Mouse (Mus musculus) forebrain, embryonic 11.5 days (tissue): ENCODE measurements around the gene Ccdc138. TPM values are rescaled to one million over a fixed set of nuclear protein-coding genes. Genes with fewer than 3 reads are reported as not detected.

Source experiments
- ATAC-seq: fragments of 200-750 bp; cut with Nextera tagmentation; replicated peaks from 2 replicates; pipeline ENCODE4 v1.8.0; 2017; ENCODE audit warnings: moderate TSS enrichment; ENCODE audit not compliant: low FRiP score
- DNase-seq: peaks from one replicate; pipeline ENCODE4 v3.0.0-alpha.2; 2017; ENCODE audit warnings: low spot score
- H3K27ac ChIP-seq: fragments of 300-500 bp; sonication (generic); 2 replicates; pipeline ENCODE4 v1.5.1; 2014; ENCODE audit warnings: low read depth, low read length
- H3K27me3 ChIP-seq: fragments of 300-500 bp; sonication (generic); 2 replicates; pipeline ENCODE4 v1.6.1; 2014; ENCODE audit warnings: mild to moderate bottlenecking, low read length, mixed read lengths; ENCODE audit not compliant: control insufficient read depth, insufficient read depth
- H3K36me3 ChIP-seq: fragments of 300-500 bp; sonication (generic); 2 replicates; pipeline ENCODE4 v1.6.1; 2014; ENCODE audit warnings: mild to moderate bottlenecking, low read length, moderate library complexity, mixed read lengths; ENCODE audit not compliant: control insufficient read depth, insufficient read depth
- H3K4me1 ChIP-seq: fragments of 300-500 bp; sonication (generic); replicated peaks from 2 replicates; pipeline ENCODE4 v1.6.1; 2014; ENCODE audit warnings: low read length, mixed read lengths; ENCODE audit not compliant: control insufficient read depth, insufficient read depth
- H3K4me2 ChIP-seq: fragments of 300-500 bp; sonication (generic); 2 replicates; pipeline ENCODE4 v1.6.1; 2014; ENCODE audit warnings: low read depth, mild to moderate bottlenecking, low read length, moderate library complexity, mixed read lengths; ENCODE audit not compliant: severe bottlenecking
- H3K4me3 ChIP-seq: fragments of 300-500 bp; sonication (generic); 2 replicates; pipeline ENCODE4 v1.5.1; 2014; ENCODE audit warnings: low read depth, low read length
- H3K9ac ChIP-seq: fragments of 300-500 bp; sonication (generic); 2 replicates; pipeline ENCODE4 v1.6.1; 2014; ENCODE audit warnings: low read length
- H3K9me3 ChIP-seq: fragments of 300-500 bp; sonication (generic); 2 replicates; pipeline ENCODE4 v1.6.1; 2016; ENCODE audit warnings: low read length, mixed read lengths; ENCODE audit not compliant: control insufficient read depth
- WGBS: fragments of 180-500 bp; shearing (Covaris S2); extraction: QIAGEN DNeasy Blood & Tissue Kit; methylation state at CpG from one replicate; pipeline ENCODE4 v1.1.7; 2014; 5-methylcytosine and 5-hydroxymethylcytosine counted together
- polyA plus RNA-seq: library from polyadenylated mRNA; unstranded; fragments of >200 nt; fragmentation: Nextera tagmentation; extraction: Ambion mirVana; gene quantifications from 2 replicates; pipeline ENCODE4 v1.2.1, GENCODE M21; 2014

Gene Ccdc138
- polyA plus RNA-seq, 1 experiment from 2014 or later: 14.5 TPM

DNA sequence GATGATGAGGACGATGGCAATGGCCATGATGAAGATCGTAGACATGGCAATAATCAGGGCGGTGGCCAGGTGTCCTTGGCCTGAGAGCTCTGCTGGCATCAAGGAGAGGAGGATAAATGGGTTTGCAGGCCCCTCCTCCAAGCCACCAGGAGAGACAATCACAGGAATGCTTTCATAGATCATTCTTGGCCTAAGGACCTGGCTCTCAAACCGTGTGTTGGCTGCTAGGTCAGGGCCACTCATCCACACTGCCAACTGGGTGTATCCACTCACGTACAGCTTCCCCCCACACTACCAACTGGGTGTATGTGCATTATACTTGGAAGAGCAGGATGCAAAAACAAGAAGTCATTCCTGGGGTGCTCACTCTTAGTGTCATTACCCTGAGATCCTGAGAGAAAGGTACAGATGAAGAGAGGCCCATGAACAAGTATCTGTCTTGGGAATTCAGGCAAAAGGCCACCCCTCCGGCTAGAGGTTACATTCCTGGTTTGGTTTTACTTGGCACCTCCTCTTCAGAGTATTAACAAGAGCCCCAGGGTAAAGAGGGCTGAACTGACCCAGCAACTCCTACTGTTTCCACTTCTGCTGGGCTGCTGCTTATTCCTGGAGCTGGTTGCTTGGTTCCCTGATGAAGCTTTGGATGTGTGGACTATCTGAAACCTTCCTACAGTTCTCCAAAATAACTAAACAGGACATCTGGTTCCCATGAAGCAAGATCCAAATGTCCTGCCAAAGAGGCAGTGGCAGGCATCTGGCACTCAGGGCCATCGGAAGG, 112.9 kb downstream of the Ccdc138 start:
- ATAC-seq: no peak
- no peak for DNase-seq

DNA sequence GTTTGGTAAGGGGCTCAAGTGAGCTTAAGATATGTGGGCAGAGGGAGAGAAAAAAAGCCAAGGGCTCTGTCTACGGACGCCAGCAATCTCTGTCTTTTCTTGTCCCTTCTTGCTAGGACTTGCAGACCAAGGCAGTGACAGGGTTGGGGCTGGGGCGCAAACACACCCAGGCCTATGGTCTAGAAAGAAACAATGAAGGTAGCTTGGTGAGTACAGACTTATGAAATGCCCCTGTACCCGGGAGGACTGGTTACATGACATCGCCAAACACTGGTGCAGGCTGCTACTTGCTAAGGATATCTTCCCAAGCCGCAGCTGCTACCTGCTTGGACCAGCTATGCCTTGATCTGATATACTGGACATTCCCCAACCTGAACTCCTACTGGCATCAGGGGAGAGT, 116.9 kb downstream of the Ccdc138 start:
- H3K36me3 ChIP-seq: no peaks in the 10 kb centered on the region
- 91% methylated on average over 6 of the region's 6 CpGs for WGBS
- no peak overlapping the region for H3K27ac ChIP-seq
- DNase-seq (no peak), ATAC-seq (no peak)
- H3K27me3 ChIP-seq: no peaks in the 10 kb centered on the region
- H3K9ac ChIP-seq: no peak overlapping the region
- H3K9me3 ChIP-seq: no peaks in the 10 kb centered on the region
- no peaks in the 10 kb centered on the region for H3K4me1 ChIP-seq
- no peak overlapping the region for H3K4me3 ChIP-seq
- no peak overlapping the region for H3K4me2 ChIP-seq

More for the DNA sequence above, 112.9 kb downstream of the Ccdc138 start:
- Histone ChIP-seq H3K9me3 (no peaks in the 10 kb centered on the region), H3K27me3 (no peaks in the 10 kb centered on the region), H3K4me2 (no peak overlapping the region), H3K9ac (no peak overlapping the region), H3K4me3 (no peak overlapping the region), H3K27ac (no peak overlapping the region), H3K4me1 (no peaks in the 10 kb centered on the region), H3K36me3 (no peaks in the 10 kb centered on the region)
- WGBS: 89% methylated on average over 7 of the region's 7 CpGs

DNA sequence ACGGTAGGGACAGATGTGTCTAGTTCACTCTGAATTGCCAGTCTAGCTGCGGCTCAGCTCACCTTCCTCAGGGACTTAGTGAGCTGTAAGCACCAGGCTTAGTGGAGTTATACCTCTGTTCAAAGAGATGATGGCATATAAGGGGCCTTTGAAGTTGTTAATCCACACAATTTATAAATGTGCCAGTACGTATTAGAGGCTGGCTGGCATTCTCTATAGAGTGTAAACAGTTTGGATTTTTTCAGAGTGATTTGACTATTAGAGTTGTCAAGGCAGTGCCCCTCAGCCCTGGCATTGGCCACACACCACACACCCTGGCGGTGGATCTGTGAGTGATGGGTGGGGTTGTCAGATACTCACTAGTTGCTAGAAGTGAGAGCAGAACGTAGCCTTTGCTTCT, 118.8 kb downstream of the Ccdc138 start:
- Histone ChIP-seq H3K4me1 (no peaks in the 10 kb centered on the region), H3K36me3 (no peaks in the 10 kb centered on the region), H3K4me3 (no peak overlapping the region), H3K9me3 (no peaks in the 10 kb centered on the region), H3K9ac (no peak overlapping the region), H3K4me2 (no peak overlapping the region), H3K27ac (no peak overlapping the region), H3K27me3 (no peaks in the 10 kb centered on the region)
- no peak for DNase-seq
- 84% methylated on average over 5 of the region's 5 CpGs for WGBS
- no peak for ATAC-seq

DNA sequence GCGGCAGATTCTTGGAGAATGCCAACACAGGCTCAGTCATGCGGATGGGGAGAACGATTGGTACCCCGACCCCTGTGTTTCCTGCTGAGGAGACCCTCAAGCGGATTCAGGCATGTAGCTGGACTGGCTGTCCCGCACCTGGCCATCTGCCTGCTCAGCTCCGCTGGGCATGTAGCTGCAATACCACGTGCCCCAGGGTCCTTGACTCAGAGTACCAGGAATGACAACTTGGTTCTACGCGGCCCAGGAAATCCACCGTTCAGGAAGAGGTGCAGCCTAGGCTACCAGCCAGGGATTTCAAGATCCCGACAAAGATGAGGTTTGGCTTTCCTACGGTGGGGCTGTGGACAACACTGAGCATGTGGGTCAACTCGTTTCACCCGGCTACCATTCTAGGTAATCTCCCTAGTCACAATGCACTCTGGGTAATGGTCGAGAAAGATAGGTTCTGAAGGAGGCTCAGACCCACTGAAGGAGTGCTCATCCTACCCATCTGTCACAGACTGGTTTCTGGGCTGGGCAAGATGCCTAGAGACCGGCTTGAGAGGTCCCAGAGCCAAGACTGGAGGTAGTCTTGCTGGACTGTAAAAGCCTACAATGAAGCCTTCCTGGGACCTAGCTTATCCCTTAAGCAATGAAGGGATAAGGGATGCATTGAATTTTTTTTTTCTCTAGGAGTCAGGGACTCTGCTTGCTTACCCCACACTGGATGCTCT, 120.9 kb downstream of the Ccdc138 start:
- H3K4me2 ChIP-seq: no peak overlapping the region
- 92% methylated on average over 17 of the region's 17 CpGs for WGBS
- H3K9me3 ChIP-seq: no peaks in the 10 kb centered on the region
- H3K27ac ChIP-seq: no peak overlapping the region
- no peak for DNase-seq
- no peaks in the 10 kb centered on the region for H3K4me1 ChIP-seq
- no peaks in the 10 kb centered on the region for H3K36me3 ChIP-seq
- H3K27me3 ChIP-seq: no peaks in the 10 kb centered on the region
- H3K9ac ChIP-seq: no peak overlapping the region
- no peak for ATAC-seq
- H3K4me3 ChIP-seq: no peak overlapping the region

DNA sequence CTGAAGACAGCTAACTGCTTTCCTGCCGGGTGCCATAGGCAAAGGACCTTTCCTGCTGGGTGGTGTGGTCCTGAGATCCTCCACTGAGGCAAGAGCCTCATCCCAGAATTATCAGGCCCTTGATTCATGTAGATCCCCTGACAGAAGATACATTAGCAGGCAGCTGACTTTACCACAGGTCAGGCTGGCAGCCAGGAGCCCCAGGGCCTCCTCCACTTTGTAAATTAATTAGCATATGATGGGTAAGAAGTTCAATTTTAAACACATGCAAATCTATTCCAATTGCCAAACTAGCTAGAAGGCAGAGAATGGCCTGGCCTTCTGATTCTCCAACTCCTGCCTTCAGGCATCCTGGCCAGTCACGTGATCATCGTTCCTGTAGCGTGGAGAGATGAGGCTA, 121.5 kb downstream of the Ccdc138 start:
- ATAC-seq: no peak
- no peak overlapping the region for H3K4me2 ChIP-seq
- no peak overlapping the region for H3K9ac ChIP-seq
- DNase-seq: no peak
- no peak overlapping the region for H3K27ac ChIP-seq
- H3K36me3 ChIP-seq: no peaks in the 10 kb centered on the region
- H3K4me3 ChIP-seq: no peak overlapping the region
- WGBS: 93% methylated on average over 4 of the region's 4 CpGs
- H3K4me1 ChIP-seq: no peaks in the 10 kb centered on the region
- H3K27me3 ChIP-seq: no peaks in the 10 kb centered on the region
- H3K9me3 ChIP-seq: no peaks in the 10 kb centered on the region

DNA sequence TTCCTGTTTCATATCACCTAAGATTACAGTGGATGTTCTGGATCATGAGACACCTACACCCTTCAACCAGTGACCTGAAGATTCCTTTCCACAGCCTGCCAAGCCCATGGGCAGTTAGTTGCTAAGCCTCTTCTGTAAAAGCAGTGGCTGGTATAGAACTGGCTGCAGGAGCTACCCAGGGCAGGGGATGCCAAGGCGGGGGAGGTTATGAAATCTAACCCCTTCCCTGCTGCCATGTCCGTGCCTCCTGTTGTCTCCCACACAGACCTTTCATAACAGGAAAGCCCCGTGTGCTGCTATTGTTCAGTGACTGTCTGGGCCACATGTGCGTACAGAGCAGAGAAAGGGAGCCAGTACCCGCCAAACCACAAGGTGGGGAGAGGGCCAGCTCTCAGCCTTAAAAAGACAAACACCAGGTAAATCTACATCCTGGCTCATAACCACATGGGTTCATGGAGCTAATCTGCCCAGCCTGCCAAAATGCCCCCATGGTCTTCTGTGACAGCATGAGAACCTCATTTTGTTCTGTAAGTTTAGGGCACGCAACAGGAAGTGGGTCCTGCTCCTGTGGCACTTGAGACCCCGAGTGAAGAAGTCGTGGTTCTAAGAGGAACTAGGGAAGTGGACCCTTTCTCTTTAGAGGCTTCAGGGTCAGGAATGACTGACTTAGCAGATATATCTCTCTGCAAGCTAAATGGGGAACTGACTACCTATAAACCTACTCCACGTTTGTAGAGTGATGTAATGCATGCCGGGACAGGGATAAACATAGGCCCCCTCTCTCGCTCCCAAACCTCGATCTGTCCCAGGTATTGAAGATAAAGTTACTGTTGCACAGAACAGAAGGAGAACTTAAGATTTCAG, 127.3 kb downstream of the Ccdc138 start:
- Histone ChIP-seq H3K9ac (no peak overlapping the region), H3K27me3 (no peaks in the 10 kb centered on the region), H3K9me3 (no peaks in the 10 kb centered on the region), H3K36me3 (no peaks in the 10 kb centered on the region), H3K4me1 (no peaks in the 10 kb centered on the region), H3K4me2 (no peak overlapping the region), H3K4me3 (no peak overlapping the region), H3K27ac (no peak overlapping the region)
- no peak for DNase-seq
- WGBS: 80% methylated on average over 12 of the region's 12 CpGs
- ATAC-seq: no peak

Other genes with a start within 250 kb of the Ccdc138 start
- gene Gcc2, start 242.5 kb upstream of the Ccdc138 start, polyA plus RNA-seq: 45.7 and 48.0 TPM in 2 replicates
- gene Lims1, start 174.5 kb upstream of the Ccdc138 start, polyA plus RNA-seq: 73.4 and 89.2 TPM in 2 replicates
- 30.8 and 38.7 TPM in 2 replicates for gene Ranbp2, start 51.0 kb upstream of the Ccdc138 start, polyA plus RNA-seq
- 0.75 and 0.81 TPM in 2 replicates for gene Edar, start 177.7 kb downstream of the Ccdc138 start, polyA plus RNA-seq
- not detected in 2 replicates for gene Gm17542, start 220.3 kb downstream of the Ccdc138 start, polyA plus RNA-seq